Mouse (Mus musculus) heart, embryonic 15.5 days (tissue): ENCODE results near the gene Skint4. TPM values are rescaled to one million over a fixed set of nuclear protein-coding genes. Genes with fewer than 3 reads are reported as not detected.

Source experiments
- ATAC-seq: fragments of 200-750 bp; cut with Nextera tagmentation; replicated peaks from 2 replicates; pipeline ENCODE4 v1.8.0; 2017; ENCODE audit warnings: low read depth, moderate TSS enrichment; ENCODE audit not compliant: insufficient number of reproducible peaks, insufficient read depth, low FRiP score
- H3K27ac ChIP-seq: fragments of 300-500 bp; sonication (generic); 2 replicates; pipeline ENCODE4 v1.5.1; 2015; ENCODE audit warnings: mild to moderate bottlenecking, inconsistent platforms
- H3K27me3 ChIP-seq: fragments of 300-500 bp; sonication (generic); 2 replicates; pipeline ENCODE4 v1.6.1; 2015; ENCODE audit warnings: inconsistent platforms
- H3K36me3 ChIP-seq: fragments of 300-500 bp; sonication (generic); 2 replicates; pipeline ENCODE4 v1.6.1; 2015; ENCODE audit warnings: mild to moderate bottlenecking, inconsistent platforms
- H3K4me1 ChIP-seq: fragments of 300-500 bp; sonication (generic); replicated peaks from 2 replicates; pipeline ENCODE4 v1.6.1; 2015; ENCODE audit warnings: inconsistent platforms
- H3K4me2 ChIP-seq: fragments of 300-500 bp; sonication (generic); 2 replicates; pipeline ENCODE4 v1.6.1; 2015; ENCODE audit warnings: inconsistent platforms, mild to moderate bottlenecking, moderate library complexity
- H3K4me3 ChIP-seq: fragments of 300-500 bp; sonication (generic); 2 replicates; pipeline ENCODE4 v1.5.1; 2015; ENCODE audit warnings: mild to moderate bottlenecking, inconsistent platforms
- H3K9ac ChIP-seq: fragments of 300-500 bp; sonication (generic); 2 replicates; pipeline ENCODE4 v1.6.1; 2015; ENCODE audit warnings: mild to moderate bottlenecking, inconsistent platforms
- H3K9me3 ChIP-seq: fragments of 300-500 bp; sonication (generic); replicated peaks from 2 replicates; pipeline ENCODE4 v1.6.1; 2016; ENCODE audit warnings: inconsistent platforms
- polyA plus RNA-seq: library from polyadenylated mRNA; unstranded; fragments of >200 nt; fragmentation: Nextera tagmentation; extraction: Ambion mirVana; gene quantifications from 2 replicates; pipeline ENCODE4 v1.2.1, GENCODE M21; 2015

Skint4 gene
- 0.16 TPM in 1 of 2 replicates, not detected in the other for polyA plus RNA-seq

DNA sequence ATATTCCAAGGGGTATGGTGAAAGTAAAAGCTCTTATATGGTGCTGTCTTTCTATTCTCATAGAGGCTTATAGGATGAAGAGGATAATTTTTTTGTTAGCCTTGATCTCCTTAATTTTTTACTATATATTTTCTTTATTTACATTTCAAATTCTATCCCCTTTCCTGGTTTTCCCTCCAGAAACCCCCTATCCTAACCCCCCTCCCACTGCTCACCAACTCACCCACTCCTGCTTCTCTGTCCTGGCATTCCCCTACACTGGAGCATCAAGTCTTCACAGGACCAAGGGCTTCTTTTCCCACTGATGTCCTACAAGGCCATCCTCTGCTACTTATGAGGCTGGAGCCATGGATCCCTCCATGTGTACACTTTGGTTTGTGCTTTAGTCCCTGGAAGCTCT is at the start of gene Skint4:
Gene Skint4, plus strand, starts transcription at position 301 of the 400 bp plus-strand sequence.
- no peak for ATAC-seq
- Histone ChIP-seq H3K4me2 (no peak within 1 kb of the TSS), H3K9ac (no peak within 1 kb of the TSS), H3K27ac (no peak within 1 kb of the TSS), H3K4me3 (no peak within 1 kb of the TSS), H3K9me3 (0 out of 2 replicates have a peak, but pooled peaks cover 3% of the 10 kb centered on the region), H3K4me1 (no peaks in the 10 kb centered on the region), H3K27me3 (no peaks in the 10 kb centered on the region), H3K36me3 (no peaks in the 10 kb centered on the region)

Other genes starting within 250 kb of the Skint4 start
- gene Slc5a9, start 169.1 kb upstream of the Skint4 start, polyA plus RNA-seq = 0.98 and 6.9 TPM in 2 replicates
- gene Skint8, start 152.6 kb upstream of the Skint4 start, polyA plus RNA-seq = 0.24 TPM in 1 of 2 replicates, not detected in the other
- 0.56 TPM in 1 of 2 replicates, not detected in the other for gene Skint7, start 99.1 kb upstream of the Skint4 start, polyA plus RNA-seq
- 0.13 and 0.98 TPM in 2 replicates for gene Skint1, start 65.7 kb upstream of the Skint4 start, polyA plus RNA-seq
- 0.06 TPM in 1 of 2 replicates, not detected in the other for gene Skint3, start 160.2 kb downstream of the Skint4 start, polyA plus RNA-seq